Mouse (Mus musculus): ENCODE results near the gene Kcnip2. TPM values are rescaled to one million over a fixed set of nuclear protein-coding genes. Genes with fewer than 3 reads are reported as not detected.
A peak's percentile ranks its signal among the peaks of the same experiment; 100 is the strongest.

Kcnip2 gene
- polyA plus RNA-seq, 1 experiment from 2014 or later, result 20.4 TPM

GRCm38 (mm10) chr19:45742218-45742983, 73.5 kb downstream of the Kcnip2 start, which contains the start of gene Fgf8:
TSS of gene Fgf8 (minus strand) at chr19:45742915.
- peaks cover 9% of the 10 kb centered on the region; the same call in 1 of the 2 replicates for H3K4me1 ChIP-seq (ENCODE audit: control insufficient read depth, insufficient read depth, low read length)
- WGBS, result under 1% methylated on average over 30 of the region's 68 CpGs
- peak within 1 kb of the TSS; percentile 60 for H3K4me2 ChIP-seq (ENCODE audit: low read depth, low read length)

More at GRCm38 (mm10) chr19:45742218-45742983, 73.5 kb downstream of the Kcnip2 start, which contains the start of gene Fgf8:
- Histone ChIP-seq H3K36me3 (ENCODE audit: control insufficient read depth, insufficient read depth, low read length) (no peaks in the 10 kb centered on the region), H3K27ac (ENCODE audit: low read depth, low read length) (no peak within 1 kb of the TSS), H3K27me3 (ENCODE audit: control insufficient read depth, insufficient read depth, low read length) (peaks cover 83% of the 10 kb centered on the region), H3K9me3 (ENCODE audit: control insufficient read depth, low read length) (no peaks in the 10 kb centered on the region), H3K9ac (replicated peaks; ENCODE audit: low read depth, low read length) (peak within 1 kb of the TSS; percentile 28; the same call in 1 of the 2 replicates), H3K4me3 (ENCODE audit: low read depth, low read length) (peak within 1 kb of the TSS; percentile 32)
- no peak for ATAC-seq (ENCODE audit: low read depth)

Other genes with a start within 250 kb of the Kcnip2 start
- gene Fbxw4, start 155.7 kb downstream of the Kcnip2 start, polyA plus RNA-seq (2014; fragmentation: Nextera tagmentation; extraction: Ambion mirVana), result 6.8 and 8.4 TPM in 2 replicates
- gene Fgf8, start 73.1 kb downstream of the Kcnip2 start, polyA plus RNA-seq (2014; fragmentation: Nextera tagmentation; extraction: Ambion mirVana), result 0.35 TPM in 1 of 2 replicates, not detected in the other
- gene Npm3, start 66.5 kb downstream of the Kcnip2 start, polyA plus RNA-seq (2014; fragmentation: Nextera tagmentation; extraction: Ambion mirVana), result 5.9 and 6.1 TPM in 2 replicates
- 106 and 108 TPM in 2 replicates for gene Mgea5, start 32.2 kb downstream of the Kcnip2 start, polyA plus RNA-seq (2014; fragmentation: Nextera tagmentation; extraction: Ambion mirVana)
- 21.7 and 22.5 TPM in 2 replicates for gene Armh3, start 182.4 kb upstream of the Kcnip2 start, polyA plus RNA-seq (2014; fragmentation: Nextera tagmentation; extraction: Ambion mirVana)
- 1.4 and 2.4 TPM in 2 replicates for gene Hps6, start 187.4 kb upstream of the Kcnip2 start, polyA plus RNA-seq (2014; fragmentation: Nextera tagmentation; extraction: Ambion mirVana)
- 21.7 and 29.3 TPM in 2 replicates for gene Pprc1, start 228.8 kb upstream of the Kcnip2 start, polyA plus RNA-seq (2014; fragmentation: Nextera tagmentation; extraction: Ambion mirVana)
- gene Ldb1, start 229.2 kb upstream of the Kcnip2 start, polyA plus RNA-seq (2014; fragmentation: Nextera tagmentation; extraction: Ambion mirVana), result 93.1 and 98.6 TPM in 2 replicates

All from neural tube, embryonic 14.5 days (tissue).